Mouse (Mus musculus): ENCODE results near the gene Rgs5.

Rgs5 gene

DNA sequence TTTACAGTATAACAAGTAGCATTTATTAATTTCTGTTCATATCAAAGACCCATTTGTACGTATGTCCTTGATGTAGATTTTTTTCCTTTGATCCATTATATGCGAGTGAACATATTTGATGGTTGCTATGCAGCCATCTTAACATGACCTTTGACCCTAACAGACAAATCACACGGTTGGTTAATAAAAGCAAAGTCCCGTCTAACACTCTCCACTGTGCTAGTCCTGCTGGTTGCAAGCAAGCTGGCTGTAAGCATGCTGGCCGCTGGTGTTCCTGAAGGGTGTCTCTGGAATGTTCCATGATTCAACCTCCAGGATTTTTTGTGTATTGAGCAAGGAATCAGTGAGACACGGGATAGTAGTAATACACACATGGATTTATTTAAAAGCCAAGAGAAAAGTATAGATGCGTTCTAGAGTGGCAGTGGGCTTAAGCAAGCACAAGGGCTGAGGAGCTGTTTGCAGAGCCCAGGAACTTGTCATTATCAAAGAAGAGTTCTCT lies 75.3 kb downstream of the Rgs5 start:
- no peak for DNase-seq

DNA sequence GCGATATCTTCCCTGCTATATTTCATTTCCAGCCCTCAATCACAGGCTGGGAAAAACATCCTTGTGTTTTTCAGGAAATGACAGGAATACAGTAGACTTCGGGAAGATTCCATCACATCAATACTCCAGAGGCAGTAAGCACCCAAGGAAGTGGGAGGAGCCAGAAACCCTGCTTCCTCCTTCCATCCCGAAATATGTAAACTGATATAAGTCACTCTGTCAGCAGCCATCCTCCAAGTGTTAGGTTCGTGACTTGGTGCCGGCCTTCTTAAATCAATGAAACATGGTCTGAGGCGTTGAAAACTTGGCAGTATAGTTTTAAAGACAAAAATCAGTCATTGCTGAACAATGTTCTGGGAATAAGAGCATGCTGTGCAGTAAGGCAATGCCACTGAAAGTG lies 80.8 kb downstream of the Rgs5 start:
- DNase-seq = no peak

DNA sequence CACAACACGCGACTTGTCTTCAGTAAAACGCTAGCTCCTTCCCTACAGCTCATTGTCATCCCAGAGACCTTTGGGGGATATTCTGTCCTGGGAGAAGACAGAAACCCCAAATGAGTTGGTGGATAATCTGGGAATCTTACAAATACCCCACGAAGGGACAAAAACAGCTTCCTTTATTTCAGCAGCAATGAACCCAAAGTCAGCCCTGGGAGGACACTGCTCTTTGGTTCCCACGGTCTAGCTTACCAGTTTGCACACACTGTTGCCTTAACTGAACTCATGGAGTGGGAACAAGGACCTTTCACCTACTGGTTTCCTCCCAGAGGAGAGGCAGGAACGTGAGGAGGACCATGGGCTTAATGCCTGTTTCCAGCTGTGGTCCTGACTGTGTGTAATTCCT lies 81.9 kb downstream of the Rgs5 start:
- no peak for DNase-seq

- DNase-seq = no peak
Observed at GRCm38 (mm10) chr1:169741147-169741546, 85.8 kb downstream of the Rgs5 start.

Data from cerebellum, postnatal 36 days (tissue).